Mouse (Mus musculus): ENCODE measurements around the gene Odf3l1.

The Odf3l1 gene

GRCm38 (mm10) chr9:56890522-56891250 lies 26.2 kb upstream of the Odf3l1 start:
- no peak for DNase-seq (ENCODE audit: low read depth, low spot score)
- Histone ChIP-seq H3K27me3 (ENCODE audit: control insufficient read depth, insufficient read depth, low read length, poor library complexity, severe bottlenecking) (no peaks in the 10 kb centered on the region), H3K36me3 (ENCODE audit: control insufficient read depth, insufficient read depth, low read length, poor library complexity, severe bottlenecking) (no peaks in the 10 kb centered on the region)

GRCm38 (mm10) chr9:56889817-56890216 lies 25.3 kb upstream of the Odf3l1 start:
- DNase-seq (ENCODE audit: low read depth, low spot score), result peak; percentile 88
- no peaks in the 10 kb centered on the region for H3K27me3 ChIP-seq (ENCODE audit: control insufficient read depth, insufficient read depth, low read length, poor library complexity, severe bottlenecking)
- H3K36me3 ChIP-seq (ENCODE audit: control insufficient read depth, insufficient read depth, low read length, poor library complexity, severe bottlenecking), result no peaks in the 10 kb centered on the region

- Histone ChIP-seq H3K36me3 (ENCODE audit: control insufficient read depth, insufficient read depth, low read length, poor library complexity, severe bottlenecking) (no peaks in the 10 kb centered on the region), H3K27me3 (ENCODE audit: control insufficient read depth, insufficient read depth, low read length, poor library complexity, severe bottlenecking) (no peaks in the 10 kb centered on the region)
- no peak for DNase-seq (ENCODE audit: low read depth, low spot score)
These were observed 23.1 kb upstream of the Odf3l1 start for GRCm38 (mm10) chr9:56887581-56887980.

- no peaks in the 10 kb centered on the region for H3K27me3 ChIP-seq (ENCODE audit: control insufficient read depth, insufficient read depth, low read length, poor library complexity, severe bottlenecking)
- no peaks in the 10 kb centered on the region for H3K36me3 ChIP-seq (ENCODE audit: control insufficient read depth, insufficient read depth, low read length, poor library complexity, severe bottlenecking)
- no peak for DNase-seq (ENCODE audit: low read depth, low spot score)
These were observed 22.1 kb upstream of the Odf3l1 start for GRCm38 (mm10) chr9:56886601-56887000.

- Histone ChIP-seq H3K27me3 (ENCODE audit: control insufficient read depth, insufficient read depth, low read length, poor library complexity, severe bottlenecking) (no peaks in the 10 kb centered on the region), H3K36me3 (ENCODE audit: control insufficient read depth, insufficient read depth, low read length, poor library complexity, severe bottlenecking) (no peaks in the 10 kb centered on the region)
- DNase-seq (ENCODE audit: low read depth, low spot score), result no peak
These were observed 21.6 kb upstream of the Odf3l1 start for GRCm38 (mm10) chr9:56886113-56886512.

GRCm38 (mm10) chr9:56884328-56884727 lies 19.8 kb upstream of the Odf3l1 start:
- Histone ChIP-seq H3K36me3 (ENCODE audit: control insufficient read depth, insufficient read depth, low read length, poor library complexity, severe bottlenecking) (no peaks in the 10 kb centered on the region), H3K27me3 (ENCODE audit: control insufficient read depth, insufficient read depth, low read length, poor library complexity, severe bottlenecking) (no peaks in the 10 kb centered on the region)
- no peak for DNase-seq (ENCODE audit: low read depth, low spot score)

GRCm38 (mm10) chr9:56883470-56883869 lies 19.0 kb upstream of the Odf3l1 start:
- Histone ChIP-seq H3K36me3 (ENCODE audit: control insufficient read depth, insufficient read depth, low read length, poor library complexity, severe bottlenecking) (no peaks in the 10 kb centered on the region), H3K27me3 (ENCODE audit: control insufficient read depth, insufficient read depth, low read length, poor library complexity, severe bottlenecking) (no peaks in the 10 kb centered on the region)
- DNase-seq (ENCODE audit: low read depth, low spot score), result no peak

- Histone ChIP-seq H3K27me3 (ENCODE audit: control insufficient read depth, insufficient read depth, low read length, poor library complexity, severe bottlenecking) (no peaks in the 10 kb centered on the region), H3K36me3 (ENCODE audit: control insufficient read depth, insufficient read depth, low read length, poor library complexity, severe bottlenecking) (no peaks in the 10 kb centered on the region)
- DNase-seq (ENCODE audit: low read depth, low spot score), result no peak
These were observed 18.3 kb upstream of the Odf3l1 start for GRCm38 (mm10) chr9:56882818-56883217.

- DNase-seq (ENCODE audit: low read depth, low spot score), result no peak
- H3K36me3 ChIP-seq (ENCODE audit: control insufficient read depth, insufficient read depth, low read length, poor library complexity, severe bottlenecking), result no peaks in the 10 kb centered on the region
- no peaks in the 10 kb centered on the region for H3K27me3 ChIP-seq (ENCODE audit: control insufficient read depth, insufficient read depth, low read length, poor library complexity, severe bottlenecking)
These were observed 17.8 kb upstream of the Odf3l1 start for GRCm38 (mm10) chr9:56882283-56882682.

- Histone ChIP-seq H3K36me3 (ENCODE audit: control insufficient read depth, insufficient read depth, low read length, poor library complexity, severe bottlenecking) (no peaks in the 10 kb centered on the region), H3K27me3 (ENCODE audit: control insufficient read depth, insufficient read depth, low read length, poor library complexity, severe bottlenecking) (no peaks in the 10 kb centered on the region)
- no peak for DNase-seq (ENCODE audit: low read depth, low spot score)
These were observed 17.1 kb upstream of the Odf3l1 start for GRCm38 (mm10) chr9:56881539-56882082.

- no peaks in the 10 kb centered on the region for H3K36me3 ChIP-seq (ENCODE audit: control insufficient read depth, insufficient read depth, low read length, poor library complexity, severe bottlenecking)
- DNase-seq (ENCODE audit: low read depth, low spot score), result no peak
- H3K27me3 ChIP-seq (ENCODE audit: control insufficient read depth, insufficient read depth, low read length, poor library complexity, severe bottlenecking), result no peaks in the 10 kb centered on the region
These were observed 16.3 kb upstream of the Odf3l1 start for GRCm38 (mm10) chr9:56880790-56881189.

GRCm38 (mm10) chr9:56877284-56877683 lies 12.8 kb upstream of the Odf3l1 start:
- Histone ChIP-seq H3K27me3 (ENCODE audit: control insufficient read depth, insufficient read depth, low read length, poor library complexity, severe bottlenecking) (no peaks in the 10 kb centered on the region), H3K36me3 (ENCODE audit: control insufficient read depth, insufficient read depth, low read length, poor library complexity, severe bottlenecking) (no peaks in the 10 kb centered on the region)
- DNase-seq (ENCODE audit: low read depth, low spot score), result no peak

GRCm38 (mm10) chr9:56876784-56877183 lies 12.3 kb upstream of the Odf3l1 start:
- no peak for DNase-seq (ENCODE audit: low read depth, low spot score)
- no peaks in the 10 kb centered on the region for H3K27me3 ChIP-seq (ENCODE audit: control insufficient read depth, insufficient read depth, low read length, poor library complexity, severe bottlenecking)
- no peaks in the 10 kb centered on the region for H3K36me3 ChIP-seq (ENCODE audit: control insufficient read depth, insufficient read depth, low read length, poor library complexity, severe bottlenecking)

GRCm38 (mm10) chr9:56873097-56873496 lies 8.6 kb upstream of the Odf3l1 start:
- H3K36me3 ChIP-seq (ENCODE audit: control insufficient read depth, insufficient read depth, low read length, poor library complexity, severe bottlenecking), result no peaks in the 10 kb centered on the region
- DNase-seq (ENCODE audit: low read depth, low spot score), result no peak
- H3K27me3 ChIP-seq (ENCODE audit: control insufficient read depth, insufficient read depth, low read length, poor library complexity, severe bottlenecking), result no peaks in the 10 kb centered on the region

- DNase-seq (ENCODE audit: low read depth, low spot score), result no peak
- Histone ChIP-seq H3K27me3 (ENCODE audit: control insufficient read depth, insufficient read depth, low read length, poor library complexity, severe bottlenecking) (no peaks in the 10 kb centered on the region), H3K36me3 (ENCODE audit: control insufficient read depth, insufficient read depth, low read length, poor library complexity, severe bottlenecking) (no peaks in the 10 kb centered on the region)
These were observed 7.8 kb upstream of the Odf3l1 start for GRCm38 (mm10) chr9:56872105-56872903.

Data from splenic B cell, adult 2 months (primary cell).